ENCODE assay signal across 9 mouse cellular contexts in the genomic region with DNA sequence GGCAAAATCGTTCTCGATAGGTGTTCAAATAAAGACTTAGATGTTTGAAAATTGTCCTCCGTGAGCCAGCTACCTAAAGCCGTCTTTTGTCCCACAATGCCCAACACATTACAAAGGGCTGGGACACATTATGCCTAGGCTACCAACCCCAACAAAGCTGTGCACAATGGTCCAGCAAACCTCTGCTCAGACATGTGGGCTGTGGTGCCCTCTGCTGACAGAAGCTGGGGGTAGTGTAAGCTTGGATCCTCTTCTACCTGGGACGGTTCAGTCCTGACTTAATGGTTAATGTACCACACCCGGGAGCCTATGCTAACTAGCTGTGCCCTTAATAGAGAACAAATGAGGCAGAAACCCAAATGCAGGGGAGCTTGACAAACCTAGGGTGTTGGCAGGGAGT. TPM values are rescaled to one million over a fixed set of nuclear protein-coding genes. Genes with fewer than 3 reads are reported as not detected.
A peak's percentile ranks its signal among the peaks of the same experiment; 100 is the strongest.
DNase-seq lines count a peak whose midpoint lies in the region; ATAC-seq and TF ChIP-seq lines count a peak whose summit lies in the region.
"Had no signal": no experiment of that assay in that cellular context is flagged by ENCODE, and none has a peak within 500 bp of the region (broad histone marks: within the 10 kb centered on the region; RNA-seq: fewer than 3 reads in every experiment).

No protein-coding gene starts in this region.

- no peak for TF ChIP-seq POLR2A in lung, adult 2 months (IDR thresholded peaks at IDR 0.05; ENCODE audit: borderline replicate concordance, extremely low read depth, low read depth, low read length)

- H3K4me1 ChIP-seq in lung, adult 2 months (ENCODE audit: control insufficient read depth, insufficient read depth, low read length): no peaks in the 10 kb centered on the region
- peaks cover 20% of the 10 kb centered on the region for H3K4me1 ChIP-seq in midbrain, embryonic 13.5 days (replicated peaks)

- H3K9me3 ChIP-seq in midbrain, embryonic 13.5 days: no peaks in the 10 kb centered on the region
- H3K9me3 ChIP-seq: lung, embryonic 15.5 days had no signal

- no peak overlapping the region for H3K27ac ChIP-seq in midbrain, embryonic 13.5 days
- H3K27ac ChIP-seq: lung, embryonic 15.5 days had no signal

- peak; percentile 53; the same call in 1 of the 2 replicates for TF ChIP-seq CTCF in lung, adult 2 months (IDR thresholded peaks at IDR 0.05; ENCODE audit: insufficient read depth, low read length)

- 58% methylated on average over 6 of the region's 6 CpGs for WGBS in lung, adult 2 months
- WGBS in midbrain, embryonic 13.5 days: 39% methylated on average over 6 of the region's 6 CpGs

- H3K9ac ChIP-seq in midbrain, embryonic 13.5 days (replicated peaks): no peak overlapping the region
- H3K9ac ChIP-seq: lung, embryonic 15.5 days had no signal

- no peak overlapping the region for H3K4me2 ChIP-seq in midbrain, embryonic 13.5 days (replicated peaks)
- H3K4me2 ChIP-seq: lung, embryonic 15.5 days had no signal

- no peak overlapping the region for H3K4me3 ChIP-seq in lung, adult 2 months (replicated peaks; ENCODE audit: extremely low read depth, low read depth, low read length)
- H3K4me3 ChIP-seq in midbrain, embryonic 13.5 days (replicated peaks): no peak overlapping the region
- H3K4me3 ChIP-seq: lung, embryonic 15.5 days had no signal

- H3K27me3 ChIP-seq in midbrain, embryonic 13.5 days: no peaks in the 10 kb centered on the region
- H3K27me3 ChIP-seq: lung, embryonic 15.5 days had no signal

- DNase-seq in CD4-positive, CD25-positive, alpha-beta regulatory T cell, adult 2 months (ENCODE audit: low read depth, low spot score): peak; percentile 44
- no peak for DNase-seq in lung, adult 2 months
- no peak for DNase-seq in lung, postnatal 25 days (ENCODE audit: low spot score)
- DNase-seq in embryo, embryonic 9.5 days (ENCODE audit: extremely low spot score): peak; percentile 69
- DNase-seq in kidney, adult 9 months: peak; percentile 68
- DNase-seq in urinary bladder, postnatal 14 days (ENCODE audit: low spot score): no peak

- ATAC-seq in CD4-positive, CD25-positive, alpha-beta regulatory T cell, adult 4 months: no peak
- ATAC-seq in midbrain, embryonic 13.5 days: peak; percentile 75

- H3K36me3 ChIP-seq in midbrain, embryonic 13.5 days: no peaks in the 10 kb centered on the region; the same call in 1 of the 2 replicates

RNA-seq across cellular contexts. Expression of gene Islr2, which starts 12.3 kb away (rescaled TPM):
- not detected for polyA plus RNA-seq in CD4-positive, CD25-positive, alpha-beta regulatory T cell, adult 4 months (2017; shearing (Covaris generic))
- 0.11 and 0.90 TPM in 2 replicates for polyA plus RNA-seq in lung, adult 2 months (2012; rRNA removed)
- polyA plus RNA-seq in midbrain, embryonic 13.5 days (2015; fragmentation: Nextera tagmentation; extraction: Ambion mirVana): 36.8 and 51.7 TPM in 2 replicates

RNA-seq across cellular contexts. Expression of gene Islr, which starts 12.3 kb away (rescaled TPM):
- 1 to 10 TPM in 1 of 2 experiments, under 1 TPM in 1; 0.77 to 1.2 TPM for polyA plus RNA-seq in CD4-positive, CD25-positive, alpha-beta regulatory T cell, adult 4 months (2017; shearing (Covaris generic))
- 62.6 and 74.0 TPM in 2 replicates for polyA plus RNA-seq in lung, adult 2 months (2012; rRNA removed)
- 21.4 and 25.3 TPM in 2 replicates for polyA plus RNA-seq in midbrain, embryonic 13.5 days (2015; fragmentation: Nextera tagmentation; extraction: Ambion mirVana)

RNA-seq across cellular contexts. Expression of gene Pml, which starts 33.2 kb away (rescaled TPM):
- 10 to 100 TPM; 45.9 to 77.9 TPM for polyA plus RNA-seq in CD4-positive, CD25-positive, alpha-beta regulatory T cell, adult 4 months (2017; shearing (Covaris generic))
- polyA plus RNA-seq in lung, adult 2 months (2012; rRNA removed): 24.0 and 29.6 TPM in 2 replicates
- 4.1 and 4.8 TPM in 2 replicates for polyA plus RNA-seq in midbrain, embryonic 13.5 days (2015; fragmentation: Nextera tagmentation; extraction: Ambion mirVana)

RNA-seq across cellular contexts. Expression of gene Stoml1, which starts 36.6 kb away (rescaled TPM):
- 10 to 100 TPM; 26.0 to 83.0 TPM for polyA plus RNA-seq in CD4-positive, CD25-positive, alpha-beta regulatory T cell, adult 4 months (2017; shearing (Covaris generic))
- polyA plus RNA-seq in lung, adult 2 months (2012; rRNA removed): 38.8 and 52.2 TPM in 2 replicates
- polyA plus RNA-seq in midbrain, embryonic 13.5 days (2015; fragmentation: Nextera tagmentation; extraction: Ambion mirVana): 94.8 and 97.2 TPM in 2 replicates

Comparison
In these comparisons a context has a peak if more than half of its experiments do, and no peak if none do; other contexts are left out.
1. DNase-seq: peak in CD4-positive, CD25-positive, alpha-beta regulatory T cell, adult 2 months (single experiment), embryo, embryonic 9.5 days (single experiment) and kidney, adult 9 months (single experiment); none in lung, adult 2 months (single experiment), lung, postnatal 25 days (single experiment) and urinary bladder, postnatal 14 days (single experiment).
2. RNA of gene Islr2, which starts 12.3 kb away (polyA plus RNA-seq): 36.8 to 51.7 TPM in midbrain, embryonic 13.5 days; 0.11 to 0.90 TPM in lung, adult 2 months and not detected in CD4-positive, CD25-positive, alpha-beta regulatory T cell, adult 4 months; every median in the first group is over 10 times any median in the second.
3. RNA of gene Islr, which starts 12.3 kb away (polyA plus RNA-seq): 62.6 to 74.0 TPM in lung, adult 2 months and 21.4 to 25.3 TPM in midbrain, embryonic 13.5 days; 0.77 to 1.2 TPM in CD4-positive, CD25-positive, alpha-beta regulatory T cell, adult 4 months; every median in the first group is over 10 times any median in the second.